Mouse (Mus musculus): Measurements from ENCODE around the gene Ctdspl. TPM values are rescaled to one million over a fixed set of nuclear protein-coding genes. Genes with fewer than 3 reads are reported as not detected.

Gene Ctdspl
- polyA plus RNA-seq, 1 experiment from 2014 or later: 21.3 TPM

GRCm38 (mm10) chr9:118975211-118975671, 49.0 kb downstream of the Ctdspl start:
- no peak overlapping the region for H3K4me3 ChIP-seq (ENCODE audit: low read depth, low read length)
- H3K27me3 ChIP-seq (replicated peaks; ENCODE audit: control insufficient read depth, insufficient read depth, low read length): no peaks in the 10 kb centered on the region
- 51% methylated on average over 11 of the region's 11 CpGs for WGBS
- H3K36me3 ChIP-seq (ENCODE audit: control insufficient read depth, insufficient read depth, low read length): no peaks in the 10 kb centered on the region
- peaks cover 13% of the 10 kb centered on the region; the same call in 1 of the 2 replicates for H3K4me1 ChIP-seq (replicated peaks; ENCODE audit: control insufficient read depth, insufficient read depth, low read length)
- H3K9me3 ChIP-seq (ENCODE audit: control insufficient read depth, low read length): no peaks in the 10 kb centered on the region
- H3K27ac ChIP-seq (ENCODE audit: low read depth): no peak overlapping the region
- ATAC-seq (replicated peaks; ENCODE audit: low FRiP score, low TSS enrichment, low read depth): no peak
- no peak overlapping the region for H3K9ac ChIP-seq (ENCODE audit: low read length)
- no peak for DNase-seq (ENCODE audit: low spot score)
- no peak overlapping the region for H3K4me2 ChIP-seq (ENCODE audit: low read length)

- Histone ChIP-seq H3K36me3 (ENCODE audit: control insufficient read depth, insufficient read depth, low read length) (no peaks in the 10 kb centered on the region), H3K9me3 (ENCODE audit: control insufficient read depth, low read length) (no peaks in the 10 kb centered on the region), H3K4me2 (ENCODE audit: low read length) (no peak overlapping the region), H3K4me1 (replicated peaks; ENCODE audit: control insufficient read depth, insufficient read depth, low read length) (peaks cover 14% of the 10 kb centered on the region; the same call in 1 of the 2 replicates), H3K27me3 (replicated peaks; ENCODE audit: control insufficient read depth, insufficient read depth, low read length) (no peaks in the 10 kb centered on the region), H3K27ac (ENCODE audit: low read depth) (no peak overlapping the region), H3K4me3 (ENCODE audit: low read depth, low read length) (no peak overlapping the region), H3K9ac (ENCODE audit: low read length) (no peak overlapping the region)
- ATAC-seq (replicated peaks; ENCODE audit: low FRiP score, low TSS enrichment, low read depth) (no peak), DNase-seq (ENCODE audit: low spot score) (no peak)
- WGBS: 49% methylated on average over 9 of the region's 9 CpGs
Measured at GRCm38 (mm10) chr9:118975758-118976157, 49.5 kb downstream of the Ctdspl start.

- no peaks in the 10 kb centered on the region for H3K9me3 ChIP-seq (ENCODE audit: control insufficient read depth, low read length)
- H3K27me3 ChIP-seq (replicated peaks; ENCODE audit: control insufficient read depth, insufficient read depth, low read length): no peaks in the 10 kb centered on the region
- H3K4me3 ChIP-seq (ENCODE audit: low read depth, low read length): no peak overlapping the region
- H3K9ac ChIP-seq (ENCODE audit: low read length): no peak overlapping the region
- no peak for ATAC-seq (replicated peaks; ENCODE audit: low FRiP score, low TSS enrichment, low read depth)
- WGBS: 76% methylated on average over 7 of the region's 7 CpGs
- no peak overlapping the region for H3K27ac ChIP-seq (ENCODE audit: low read depth)
- H3K4me1 ChIP-seq (replicated peaks; ENCODE audit: control insufficient read depth, insufficient read depth, low read length): peaks cover 17% of the 10 kb centered on the region; the same call in 1 of the 2 replicates
- DNase-seq (ENCODE audit: low spot score): no peak
- H3K36me3 ChIP-seq (ENCODE audit: control insufficient read depth, insufficient read depth, low read length): no peaks in the 10 kb centered on the region
- H3K4me2 ChIP-seq (ENCODE audit: low read length): no peak overlapping the region
Measured at GRCm38 (mm10) chr9:118976561-118976960, 50.3 kb downstream of the Ctdspl start.

DNA sequence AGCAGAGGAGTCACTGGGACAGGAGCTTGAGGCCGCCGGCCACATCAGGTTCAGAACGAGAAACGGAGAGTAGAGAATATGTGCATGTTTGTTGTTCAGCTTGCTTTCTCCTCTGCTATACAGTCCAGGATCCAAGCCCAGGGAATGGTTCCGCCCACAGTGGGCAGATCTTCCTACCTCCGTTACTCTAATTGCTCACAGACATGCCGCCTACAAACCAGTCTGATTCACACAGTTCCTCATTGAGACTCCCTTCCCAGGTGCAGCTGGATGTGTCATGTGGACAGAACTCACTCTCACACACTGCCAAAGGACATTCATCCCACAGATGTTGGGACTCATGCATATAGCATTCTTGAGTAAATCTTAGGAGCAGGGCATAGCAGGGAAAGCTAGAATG, 51.2 kb downstream of the Ctdspl start:
- Histone ChIP-seq H3K4me1 (replicated peaks; ENCODE audit: control insufficient read depth, insufficient read depth, low read length) (peaks cover 17% of the 10 kb centered on the region; the same call in 1 of the 2 replicates), H3K27ac (ENCODE audit: low read depth) (no peak overlapping the region), H3K27me3 (replicated peaks; ENCODE audit: control insufficient read depth, insufficient read depth, low read length) (no peaks in the 10 kb centered on the region), H3K4me3 (ENCODE audit: low read depth, low read length) (no peak overlapping the region), H3K4me2 (ENCODE audit: low read length) (no peak overlapping the region), H3K9ac (ENCODE audit: low read length) (no peak overlapping the region), H3K9me3 (ENCODE audit: control insufficient read depth, low read length) (no peaks in the 10 kb centered on the region), H3K36me3 (ENCODE audit: control insufficient read depth, insufficient read depth, low read length) (no peaks in the 10 kb centered on the region)
- ATAC-seq (replicated peaks; ENCODE audit: low FRiP score, low TSS enrichment, low read depth) (no peak), DNase-seq (ENCODE audit: low spot score) (no peak)
- WGBS: 97% methylated on average over 7 of the region's 7 CpGs

DNA sequence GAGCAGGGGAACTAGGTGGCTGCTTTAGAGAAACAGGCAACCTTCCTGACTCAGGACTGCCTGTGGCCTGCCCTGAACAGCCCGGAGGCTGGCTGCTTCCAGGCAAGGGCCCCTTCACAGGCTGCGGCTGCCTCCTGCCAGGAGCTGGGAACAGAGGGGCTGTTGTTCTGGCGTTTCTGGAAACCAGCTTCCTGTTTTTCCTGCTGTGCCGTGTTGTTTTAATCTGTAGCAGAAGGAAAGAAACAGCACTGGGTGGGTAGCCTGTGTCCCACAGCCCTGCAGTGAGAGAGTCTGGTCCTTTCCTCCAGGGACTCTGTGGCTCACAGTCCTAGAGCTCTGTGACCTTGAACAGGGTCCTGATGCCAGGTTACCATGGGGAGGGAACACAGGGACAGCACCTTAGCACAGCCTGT, 54.2 kb downstream of the Ctdspl start:
- no peak for DNase-seq (ENCODE audit: low spot score)
- H3K4me1 ChIP-seq (replicated peaks; ENCODE audit: control insufficient read depth, insufficient read depth, low read length): peaks cover 19% of the 10 kb centered on the region

DNA sequence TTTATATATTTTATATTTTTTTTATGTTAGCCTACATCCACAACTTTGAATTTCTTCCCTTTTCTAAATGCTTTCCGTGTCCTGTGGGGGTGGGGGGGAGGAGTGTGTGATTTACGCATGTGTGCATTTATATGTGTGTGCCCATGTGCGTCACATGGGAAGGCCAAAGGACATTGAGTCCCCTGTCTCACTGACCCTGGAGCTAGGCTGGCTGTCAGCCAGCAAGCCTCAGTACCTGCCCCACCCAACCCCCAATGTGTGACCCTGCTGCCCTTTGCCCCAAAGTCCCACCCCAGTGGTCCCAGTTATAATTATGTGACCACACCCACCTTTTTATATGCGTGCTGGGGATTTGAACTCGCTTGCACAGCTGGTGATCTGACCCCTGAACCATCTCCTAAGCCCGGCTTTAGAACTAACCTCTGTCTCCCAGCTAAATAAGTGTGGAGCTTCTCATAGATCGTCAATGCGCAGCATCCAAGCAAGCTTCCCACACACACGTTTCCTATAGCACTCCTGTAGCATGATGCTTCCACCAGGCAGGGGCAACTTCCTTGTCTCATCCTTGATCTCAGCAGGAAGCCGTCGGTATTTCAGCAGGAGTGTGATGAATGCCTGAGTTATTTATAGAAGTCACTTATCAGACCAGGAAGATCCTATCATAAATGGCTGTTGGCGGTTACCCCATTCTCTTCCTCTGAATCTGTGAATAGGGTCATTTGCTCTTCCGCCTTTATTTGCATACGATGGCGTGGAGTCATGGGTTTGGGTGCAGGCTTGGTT, 58.6 kb downstream of the Ctdspl start:
- Histone ChIP-seq H3K4me2 (ENCODE audit: low read length) (no peak overlapping the region), H3K4me1 (replicated peaks; ENCODE audit: control insufficient read depth, insufficient read depth, low read length) (peaks cover 29% of the 10 kb centered on the region), H3K9me3 (ENCODE audit: control insufficient read depth, low read length) (no peaks in the 10 kb centered on the region), H3K27me3 (replicated peaks; ENCODE audit: control insufficient read depth, insufficient read depth, low read length) (no peaks in the 10 kb centered on the region), H3K27ac (ENCODE audit: low read depth) (no peak overlapping the region), H3K36me3 (ENCODE audit: control insufficient read depth, insufficient read depth, low read length) (no peaks in the 10 kb centered on the region; the same call in 1 of the 2 replicates), H3K9ac (ENCODE audit: low read length) (no peak overlapping the region), H3K4me3 (ENCODE audit: low read depth, low read length) (no peak overlapping the region)
- peak; percentile 42; the same call in 1 of the 2 replicates for ATAC-seq (replicated peaks; ENCODE audit: low FRiP score, low TSS enrichment, low read depth)
- WGBS: 63% methylated on average over 15 of the region's 15 CpGs
- no peak for DNase-seq (ENCODE audit: low spot score)

More for the DNA sequence above, 54.2 kb downstream of the Ctdspl start:
- no peaks in the 10 kb centered on the region for H3K36me3 ChIP-seq (ENCODE audit: control insufficient read depth, insufficient read depth, low read length)
- no peaks in the 10 kb centered on the region for H3K9me3 ChIP-seq (ENCODE audit: control insufficient read depth, low read length)
- H3K27ac ChIP-seq (ENCODE audit: low read depth): peak overlapping the region; percentile 34
- no peak overlapping the region for H3K4me3 ChIP-seq (ENCODE audit: low read depth, low read length)
- H3K4me2 ChIP-seq (ENCODE audit: low read length): no peak overlapping the region
- H3K9ac ChIP-seq (ENCODE audit: low read length): no peak overlapping the region
- no peaks in the 10 kb centered on the region for H3K27me3 ChIP-seq (replicated peaks; ENCODE audit: control insufficient read depth, insufficient read depth, low read length)
- WGBS: 10% methylated on average over 4 of the region's 4 CpGs
- no peak for ATAC-seq (replicated peaks; ENCODE audit: low FRiP score, low TSS enrichment, low read depth)

DNA sequence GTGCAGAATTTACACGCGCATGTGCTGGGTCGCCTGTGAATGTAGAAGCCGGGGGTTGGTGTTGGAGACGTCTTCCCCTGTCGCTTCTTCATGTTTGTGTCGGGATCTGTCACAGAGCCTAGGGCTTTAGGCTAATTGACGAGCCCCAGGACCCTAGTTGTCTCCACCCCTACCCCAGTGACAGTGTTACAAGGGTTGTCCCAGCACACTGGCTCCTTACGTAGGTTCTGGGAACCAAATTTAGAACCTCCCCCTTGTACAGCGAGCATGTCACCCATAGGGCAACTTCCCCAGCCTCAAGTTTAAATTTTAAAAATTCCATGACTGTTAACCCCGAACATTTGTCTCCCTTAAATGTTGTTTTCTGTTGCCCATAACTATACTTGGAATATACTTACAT, 60.0 kb downstream of the Ctdspl start:
- Histone ChIP-seq H3K9me3 (ENCODE audit: control insufficient read depth, low read length) (no peaks in the 10 kb centered on the region), H3K4me2 (ENCODE audit: low read length) (no peak overlapping the region), H3K9ac (ENCODE audit: low read length) (no peak overlapping the region), H3K27me3 (replicated peaks; ENCODE audit: control insufficient read depth, insufficient read depth, low read length) (no peaks in the 10 kb centered on the region), H3K36me3 (ENCODE audit: control insufficient read depth, insufficient read depth, low read length) (no peaks in the 10 kb centered on the region; the same call in 1 of the 2 replicates), H3K27ac (ENCODE audit: low read depth) (no peak overlapping the region), H3K4me3 (ENCODE audit: low read depth, low read length) (no peak overlapping the region), H3K4me1 (replicated peaks; ENCODE audit: control insufficient read depth, insufficient read depth, low read length) (peaks cover 30% of the 10 kb centered on the region)
- no peak for DNase-seq (ENCODE audit: low spot score)
- no peak for ATAC-seq (replicated peaks; ENCODE audit: low FRiP score, low TSS enrichment, low read depth)
- WGBS: 52% methylated on average over 11 of the region's 11 CpGs

DNA sequence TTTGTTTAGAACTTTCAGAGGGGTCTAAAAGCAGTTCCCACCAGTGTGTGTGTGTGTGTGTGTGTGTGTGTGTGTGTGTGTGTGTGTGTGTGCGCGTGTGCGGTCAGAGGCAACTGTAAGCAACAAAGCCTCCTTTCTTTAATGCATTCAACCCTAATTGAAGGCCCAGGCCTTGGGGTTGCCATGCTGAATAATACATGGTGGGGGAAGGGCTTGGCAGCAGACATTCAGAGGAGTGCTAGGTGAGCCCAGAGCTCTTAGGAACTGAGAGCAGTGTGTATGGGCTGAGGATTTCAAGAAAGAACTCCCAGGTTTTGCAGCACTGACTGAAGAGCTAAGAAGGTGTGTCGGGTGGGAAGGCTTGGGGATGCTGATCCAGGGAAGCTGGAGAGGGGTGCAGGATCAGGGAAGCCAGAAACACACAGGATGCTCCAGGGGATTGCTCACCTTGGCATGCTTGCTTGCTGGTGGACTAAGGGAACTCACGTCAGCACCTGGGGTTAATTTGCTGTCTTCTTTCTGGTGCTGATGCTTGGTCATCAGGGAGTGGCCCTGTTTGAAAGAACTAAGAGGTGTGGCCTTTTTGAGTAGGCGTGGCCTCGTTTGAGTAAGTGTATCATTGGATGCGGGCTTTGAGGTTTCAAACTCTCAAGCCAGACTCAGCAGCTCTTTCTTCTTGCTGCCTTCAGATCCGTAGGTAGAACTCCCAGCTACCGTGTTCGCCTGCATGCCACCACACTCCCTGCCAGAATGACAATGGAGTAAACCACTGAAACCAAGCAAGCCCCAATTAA, 62.7 kb downstream of the Ctdspl start:
- Histone ChIP-seq H3K36me3 (ENCODE audit: control insufficient read depth, insufficient read depth, low read length) (no peaks in the 10 kb centered on the region; the same call in 1 of the 2 replicates), H3K27me3 (replicated peaks; ENCODE audit: control insufficient read depth, insufficient read depth, low read length) (no peaks in the 10 kb centered on the region), H3K9ac (ENCODE audit: low read length) (no peak overlapping the region), H3K4me2 (ENCODE audit: low read length) (no peak overlapping the region), H3K4me1 (replicated peaks; ENCODE audit: control insufficient read depth, insufficient read depth, low read length) (peaks cover 29% of the 10 kb centered on the region), H3K9me3 (ENCODE audit: control insufficient read depth, low read length) (no peaks in the 10 kb centered on the region), H3K4me3 (ENCODE audit: low read depth, low read length) (no peak overlapping the region), H3K27ac (ENCODE audit: low read depth) (no peak overlapping the region)
- no peak for DNase-seq (ENCODE audit: low spot score)
- no peak for ATAC-seq (replicated peaks; ENCODE audit: low FRiP score, low TSS enrichment, low read depth)
- 87% methylated on average over 11 of the region's 11 CpGs for WGBS
